13 mouse cellular contexts compared by ENCODE assay signal in genomic region chr11:72039599-72040386, GRCm38 (mm10). TPM values are rescaled to one million over a fixed set of nuclear protein-coding genes. Genes with fewer than 3 reads are reported as not detected.
DNase-seq lines count a peak whose midpoint lies in the region; ATAC-seq and TF ChIP-seq lines count a peak whose summit lies in the region.
"Had no signal": no experiment of that assay in that cellular context is flagged by ENCODE, and none has a peak within 500 bp of the region (broad histone marks: within the 10 kb centered on the region; RNA-seq: fewer than 3 reads in every experiment).

No protein-coding gene starts in this region.

- H3K27me3 ChIP-seq in heart, postnatal 0 days (ENCODE audit: control insufficient read depth, insufficient read depth, low read length): 0 out of 2 replicates have a peak, but pooled peaks cover 8% of the 10 kb centered on the region
- no peaks in the 10 kb centered on the region for H3K27me3 ChIP-seq in hindbrain, embryonic 15.5 days
- H3K27me3 ChIP-seq in neural tube, embryonic 15.5 days (replicated peaks): no peaks in the 10 kb centered on the region

- H3K4me3 ChIP-seq in heart, postnatal 0 days (ENCODE audit: low read depth, low read length): no peak overlapping the region
- H3K4me3 ChIP-seq in hindbrain, embryonic 15.5 days: no peak overlapping the region
- no peak overlapping the region for H3K4me3 ChIP-seq in neural tube, embryonic 15.5 days (replicated peaks)
- H3K4me3 ChIP-seq in layer of hippocampus, adult 2 months: no peak overlapping the region
- H3K4me3 ChIP-seq: embryonic facial prominence, embryonic 15.5 days had no signal

- H3K36me3 ChIP-seq in heart, postnatal 0 days (replicated peaks; ENCODE audit: control insufficient read depth, insufficient read depth, low read length): no peaks in the 10 kb centered on the region
- H3K36me3 ChIP-seq in hindbrain, embryonic 15.5 days: no peaks in the 10 kb centered on the region
- no peaks in the 10 kb centered on the region for H3K36me3 ChIP-seq in neural tube, embryonic 15.5 days
- H3K36me3 ChIP-seq: embryonic facial prominence, embryonic 15.5 days had no signal

- TF ChIP-seq EP300 in heart, postnatal 0 days (IDR thresholded peaks at IDR 0.05; ENCODE audit: low read depth): no peak

- peaks cover 28% of the 10 kb centered on the region for H3K4me1 ChIP-seq in heart, postnatal 0 days (ENCODE audit: control insufficient read depth, insufficient read depth)
- H3K4me1 ChIP-seq in hindbrain, embryonic 15.5 days (replicated peaks): peaks cover 44% of the 10 kb centered on the region
- H3K4me1 ChIP-seq in neural tube, embryonic 15.5 days: peaks cover 47% of the 10 kb centered on the region

- H3K9ac ChIP-seq in heart, postnatal 0 days (replicated peaks; ENCODE audit: low read depth, low read length): no peak overlapping the region
- H3K9ac ChIP-seq in hindbrain, embryonic 15.5 days: no peak overlapping the region
- peak overlapping the region; percentile 28; the same call in 1 of the 2 replicates for H3K9ac ChIP-seq in neural tube, embryonic 15.5 days (replicated peaks)
- H3K9ac ChIP-seq: embryonic facial prominence, embryonic 15.5 days had no signal

- TF ChIP-seq CTCF in heart, postnatal 0 days (IDR thresholded peaks at IDR 0.05; ENCODE audit: low read depth): no peak
- no peak for TF ChIP-seq CTCF in layer of hippocampus, adult 2 months (conservative IDR thresholded peaks at IDR 0.05)

- H3K9me3 ChIP-seq in heart, postnatal 0 days (replicated peaks; ENCODE audit: control insufficient read depth, low read length): no peaks in the 10 kb centered on the region
- H3K9me3 ChIP-seq in hindbrain, embryonic 15.5 days: no peaks in the 10 kb centered on the region
- no peaks in the 10 kb centered on the region for H3K9me3 ChIP-seq in neural tube, embryonic 15.5 days (replicated peaks)
- H3K9me3 ChIP-seq: embryonic facial prominence, embryonic 15.5 days had no signal

- 22% methylated on average over 16 of the region's 16 CpGs for WGBS in heart, postnatal 0 days
- WGBS in hindbrain, embryonic 15.5 days: 19% methylated on average over 16 of the region's 16 CpGs
- WGBS in neural tube, embryonic 15.5 days: 21% methylated on average over 16 of the region's 16 CpGs

- peak overlapping the region; percentile 24; the same call in 1 of the 2 replicates for H3K4me2 ChIP-seq in heart, postnatal 0 days (ENCODE audit: low read depth, low read length)
- H3K4me2 ChIP-seq in hindbrain, embryonic 15.5 days: peak overlapping the region; percentile 33
- H3K4me2 ChIP-seq in neural tube, embryonic 15.5 days: peak overlapping the region; percentile 37
- H3K4me2 ChIP-seq: embryonic facial prominence, embryonic 15.5 days had no signal

- no peak for ATAC-seq in heart, postnatal 0 days (ENCODE audit: insufficient read depth, low read depth)
- ATAC-seq in hindbrain, embryonic 15.5 days (ENCODE audit: low FRiP score, low read depth): peak; percentile 24; the same call in 1 of the 2 replicates
- ATAC-seq in neural tube, embryonic 15.5 days (ENCODE audit: low FRiP score): 0 out of 2 replicates have a peak, but pooled peaks have one; percentile 7

- no peak overlapping the region for H3K27ac ChIP-seq in heart, postnatal 0 days (ENCODE audit: low read depth)
- H3K27ac ChIP-seq in hindbrain, embryonic 15.5 days (replicated peaks): peak overlapping the region; percentile 36
- H3K27ac ChIP-seq in neural tube, embryonic 15.5 days (replicated peaks): peak overlapping the region; percentile 33; the same call in 1 of the 2 replicates
- H3K27ac ChIP-seq in layer of hippocampus, adult 2 months: no peak overlapping the region
- H3K27ac ChIP-seq: embryonic facial prominence, embryonic 15.5 days had no signal

- no peak for DNase-seq in heart, postnatal 0 days (ENCODE audit: low spot score)
- DNase-seq in heart, adult 9 months (ENCODE audit: low spot score in 2 of 2): no peak
- peak; percentile 46 for DNase-seq in embryo, embryonic 11 days
- no peak for DNase-seq in layer of hippocampus, adult 2 months (ENCODE audit: low spot score in 2 of 2)
- DNase-seq in kidney, postnatal 14 days: no peak
- DNase-seq in spleen, postnatal 4 days (ENCODE audit: low spot score in 2 of 2): no peak
- DNase-seq: gastrocnemius, postnatal 36 days; kidney, postnatal 25 days; lung, adult 2 months had no signal

RNA-seq across cellular contexts. Expression of gene Pimreg, which starts 2.0 kb away (rescaled TPM):
- total RNA-seq in heart, postnatal 0 days (2014; rRNA removed; ENCODE audit: low replicate concordance): 30.2 and 40.7 TPM in 2 replicates
- 24.6 and 25.8 TPM in 2 replicates for polyA plus RNA-seq in heart, postnatal 0 days (2015; fragmentation: Nextera tagmentation; extraction: Ambion mirVana)
- 35.4 and 41.2 TPM in 2 replicates for polyA plus RNA-seq in hindbrain, embryonic 15.5 days (2015; fragmentation: Nextera tagmentation; extraction: Ambion mirVana)
- polyA plus RNA-seq in neural tube, embryonic 15.5 days (2015; fragmentation: Nextera tagmentation; extraction: Ambion mirVana): 19.1 and 33.3 TPM in 2 replicates
- under 1 TPM; 0.90 to 0.93 TPM for total RNA-seq in layer of hippocampus, adult 2 months (2021)

RNA-seq across cellular contexts. Expression of gene Aipl1, which starts 2.5 kb away (rescaled TPM):
- not detected in 2 replicates for total RNA-seq in heart, postnatal 0 days (2014; rRNA removed; ENCODE audit: low replicate concordance)
- polyA plus RNA-seq in heart, postnatal 0 days (2015; fragmentation: Nextera tagmentation; extraction: Ambion mirVana): 0.11 and 0.31 TPM in 2 replicates
- 0.38 and 0.43 TPM in 2 replicates for polyA plus RNA-seq in hindbrain, embryonic 15.5 days (2015; fragmentation: Nextera tagmentation; extraction: Ambion mirVana)
- 0.36 and 0.41 TPM in 2 replicates for polyA plus RNA-seq in neural tube, embryonic 15.5 days (2015; fragmentation: Nextera tagmentation; extraction: Ambion mirVana)
- not detected for total RNA-seq in layer of hippocampus, adult 2 months (2021)
- total RNA-seq: gastrocnemius, postnatal 36 days; left cerebral cortex, postnatal 14 days had no signal

Comparison
In these comparisons a context has a peak if more than half of its experiments do, and no peak if none do; other contexts are left out.
1. H3K27ac ChIP-seq: peak in hindbrain, embryonic 15.5 days (single experiment) and neural tube, embryonic 15.5 days (single experiment); none in heart, postnatal 0 days (single experiment) and layer of hippocampus, adult 2 months (single experiment).
2. Peak in every context shown above with its lines, with median percentiles within 50 percentile points of each other: H3K4me2 ChIP-seq.